In genomic region chr14:62258978-62259536, GRCm38 (mm10) we compare ENCODE assay signal across 11 mouse cellular contexts. TPM values are rescaled to one million over a fixed set of nuclear protein-coding genes. Genes with fewer than 3 reads are reported as not detected.
A peak's percentile ranks its signal among the peaks of the same experiment; 100 is the strongest.
DNase-seq lines count a peak whose midpoint lies in the region; ATAC-seq and TF ChIP-seq lines count a peak whose summit lies in the region.
"Had no signal": no experiment of that assay in that cellular context is flagged by ENCODE, and none has a peak within 500 bp of the region (broad histone marks: within the 10 kb centered on the region; RNA-seq: fewer than 3 reads in every experiment).

No protein-coding gene starts in this region.

- H3K9me3 ChIP-seq in forebrain, embryonic 10.5 days: no peaks in the 10 kb centered on the region
- H3K9me3 ChIP-seq in forebrain, postnatal 0 days (ENCODE audit: low read length): no peaks in the 10 kb centered on the region
- H3K9me3 ChIP-seq in CH12.LX (replicated peaks; ENCODE audit: low read length): no peaks in the 10 kb centered on the region
- no peaks in the 10 kb centered on the region for H3K9me3 ChIP-seq in heart, embryonic 13.5 days
- no peaks in the 10 kb centered on the region for H3K9me3 ChIP-seq in lung, postnatal 0 days (ENCODE audit: low read length)
- no peaks in the 10 kb centered on the region for H3K9me3 ChIP-seq in midbrain, embryonic 11.5 days (ENCODE audit: control insufficient read depth, low read length)
- H3K9me3 ChIP-seq: intestine, embryonic 15.5 days had no signal

- no peak for TF ChIP-seq POLR2A in CH12.LX (IDR thresholded peaks at IDR 0.05; ENCODE audit: low read depth, low read length)

- TF ChIP-seq CTCF in forebrain, postnatal 0 days (IDR thresholded peaks at IDR 0.05; ENCODE audit: low read depth): no peak
- TF ChIP-seq CTCF in CH12.LX (conservative IDR thresholded peaks at IDR 0.05 in 1 of 2, IDR thresholded peaks at IDR 0.05 in 1 of 2; ENCODE audit: low read depth in 2 of 2, low read length in 2 of 2): no peak
- TF ChIP-seq CTCF in lung, postnatal 0 days (IDR thresholded peaks at IDR 0.05): no peak

- dilution Hi-C loops in CH12.LX (cut with MboI; ENCODE audit: extremely low pct_ligation_motif_present, extremely low pct_unique_long_range_greater_than_20kb, low sequenced_read_pairs): no loop called here

- H3K27ac ChIP-seq in forebrain, embryonic 10.5 days: 0 out of 2 replicates have a peak overlapping the region, but pooled peaks have one; percentile 20
- no peak overlapping the region for H3K27ac ChIP-seq in forebrain, postnatal 0 days (ENCODE audit: low read depth, low read length)
- H3K27ac ChIP-seq in CH12.LX (ENCODE audit: insufficient read depth, low read depth): no peak overlapping the region
- H3K27ac ChIP-seq in heart, embryonic 13.5 days (replicated peaks): peak overlapping the region; percentile 77
- H3K27ac ChIP-seq in lung, postnatal 0 days (ENCODE audit: low read length): peak overlapping the region; percentile 75; the same call in 1 of the 2 replicates
- no peak overlapping the region for H3K27ac ChIP-seq in midbrain, embryonic 11.5 days (ENCODE audit: low read depth, low read length)
- H3K27ac ChIP-seq: intestine, embryonic 15.5 days had no signal

- no peak overlapping the region for H3K4me3 ChIP-seq in forebrain, embryonic 10.5 days
- no peak overlapping the region for H3K4me3 ChIP-seq in forebrain, postnatal 0 days (ENCODE audit: low read depth, low read length)
- no peak overlapping the region for H3K4me3 ChIP-seq in CH12.LX (replicated peaks in 1 of 3; ENCODE audit: low read depth in 2 of 3, low read length in 2 of 3, poor library complexity in 1 of 3)
- no peak overlapping the region for H3K4me3 ChIP-seq in heart, embryonic 13.5 days
- no peak overlapping the region for H3K4me3 ChIP-seq in lung, postnatal 0 days (ENCODE audit: low read depth, low read length)
- H3K4me3 ChIP-seq in midbrain, embryonic 11.5 days (ENCODE audit: low read depth, low read length): no peak overlapping the region
- H3K4me3 ChIP-seq: intestine, embryonic 15.5 days had no signal

- DNase-seq in forebrain, embryonic 10.5 days (ENCODE audit: extremely low spot score, low spot score): no peak
- DNase-seq in forebrain, postnatal 0 days: no peak
- no peak for DNase-seq in CH12.LX (ENCODE audit: extremely low read depth)
- DNase-seq in lung, postnatal 0 days (ENCODE audit: low spot score): peak; percentile 84
- no peak for DNase-seq in spleen, postnatal 10 days (ENCODE audit: low spot score in 2 of 2)
- DNase-seq in natural killer cell, adult 2 months (ENCODE audit: low spot score in 2 of 2): no peak
- no peak for DNase-seq in midbrain, embryonic 11.5 days (ENCODE audit: low spot score, missing footprints)

- WGBS in forebrain, embryonic 10.5 days: 78% methylated on average over 10 of the region's 10 CpGs
- 69% methylated on average over 10 of the region's 10 CpGs for WGBS in forebrain, postnatal 0 days
- WGBS in heart, embryonic 13.5 days: 27% methylated on average over 10 of the region's 10 CpGs
- WGBS in lung, postnatal 0 days: 38% methylated on average over 10 of the region's 10 CpGs
- 66% methylated on average over 10 of the region's 10 CpGs for WGBS in midbrain, embryonic 11.5 days

- H3K36me3 ChIP-seq in forebrain, embryonic 10.5 days (replicated peaks): no peaks in the 10 kb centered on the region
- no peaks in the 10 kb centered on the region for H3K36me3 ChIP-seq in forebrain, postnatal 0 days (ENCODE audit: insufficient read depth)
- no peaks in the 10 kb centered on the region for H3K36me3 ChIP-seq in CH12.LX (replicated peaks in 1 of 2; ENCODE audit: control insufficient read depth in 1 of 2, insufficient read depth in 1 of 2, low read length in 1 of 2)
- H3K36me3 ChIP-seq in heart, embryonic 13.5 days: no peaks in the 10 kb centered on the region
- H3K36me3 ChIP-seq in lung, postnatal 0 days (ENCODE audit: insufficient read depth, low read length): no peaks in the 10 kb centered on the region
- H3K36me3 ChIP-seq in midbrain, embryonic 11.5 days (ENCODE audit: control insufficient read depth, insufficient read depth, low read length): no peaks in the 10 kb centered on the region
- H3K36me3 ChIP-seq: intestine, embryonic 15.5 days had no signal

- no peak overlapping the region for H3K4me2 ChIP-seq in forebrain, postnatal 0 days (ENCODE audit: low read depth)
- peak overlapping the region; percentile 29; the same call in 1 of the 2 replicates for H3K4me2 ChIP-seq in CH12.LX (ENCODE audit: insufficient read depth, low read depth, poor library complexity, severe bottlenecking)
- H3K4me2 ChIP-seq in heart, embryonic 13.5 days: no peak overlapping the region
- H3K4me2 ChIP-seq in lung, postnatal 0 days (replicated peaks; ENCODE audit: low read depth, low read length): no peak overlapping the region
- H3K4me2 ChIP-seq in midbrain, embryonic 11.5 days: no peak overlapping the region
- H3K4me2 ChIP-seq: intestine, embryonic 15.5 days had no signal

- no peaks in the 10 kb centered on the region for H3K27me3 ChIP-seq in forebrain, embryonic 10.5 days (ENCODE audit: poor library complexity, severe bottlenecking)
- no peaks in the 10 kb centered on the region for H3K27me3 ChIP-seq in forebrain, postnatal 0 days (ENCODE audit: insufficient read depth, low read length)
- no peaks in the 10 kb centered on the region for H3K27me3 ChIP-seq in CH12.LX (replicated peaks)
- no peaks in the 10 kb centered on the region for H3K27me3 ChIP-seq in heart, embryonic 13.5 days (replicated peaks)
- no peaks in the 10 kb centered on the region for H3K27me3 ChIP-seq in lung, postnatal 0 days (replicated peaks; ENCODE audit: insufficient read depth, low read length)
- H3K27me3 ChIP-seq in midbrain, embryonic 11.5 days (ENCODE audit: control insufficient read depth, insufficient read depth, low read length): no peaks in the 10 kb centered on the region
- H3K27me3 ChIP-seq: intestine, embryonic 15.5 days had no signal

- no peak overlapping the region for H3K9ac ChIP-seq in forebrain, postnatal 0 days
- H3K9ac ChIP-seq in CH12.LX (ENCODE audit: insufficient read depth, low read depth): no peak overlapping the region
- 0 out of 2 replicates have a peak overlapping the region, but pooled peaks have one; percentile 8 for H3K9ac ChIP-seq in heart, embryonic 13.5 days
- H3K9ac ChIP-seq in lung, postnatal 0 days (replicated peaks; ENCODE audit: low read depth): no peak overlapping the region
- H3K9ac ChIP-seq in midbrain, embryonic 11.5 days (ENCODE audit: low read length): no peak overlapping the region
- H3K9ac ChIP-seq: intestine, embryonic 15.5 days had no signal

- peaks cover 8% of the 10 kb centered on the region for H3K4me1 ChIP-seq in forebrain, embryonic 10.5 days
- no peaks in the 10 kb centered on the region for H3K4me1 ChIP-seq in forebrain, postnatal 0 days (ENCODE audit: insufficient read depth)
- H3K4me1 ChIP-seq in CH12.LX (ENCODE audit: control insufficient read depth in 1 of 2, insufficient read depth in 2 of 2): no peaks in the 10 kb centered on the region
- peaks cover 35% of the 10 kb centered on the region for H3K4me1 ChIP-seq in heart, embryonic 13.5 days
- no peaks in the 10 kb centered on the region for H3K4me1 ChIP-seq in lung, postnatal 0 days (ENCODE audit: insufficient read depth, low read depth, low read length)
- no peaks in the 10 kb centered on the region for H3K4me1 ChIP-seq in midbrain, embryonic 11.5 days (ENCODE audit: control insufficient read depth, insufficient read depth, low read length)

- in situ Hi-C loops in CH12.LX (cut with MboI; ENCODE audit: low pct_ligation_motif_present, low pct_unique_long_range_greater_than_20kb, low sequenced_read_pairs): loop anchor here (5.0 kb wide), 1 partner anchor 198 kb away; the partner anchor contains the start of gene Gucy1b2

- TF ChIP-seq RAD21 in CH12.LX (IDR thresholded peaks at IDR 0.05; ENCODE audit: low read depth, low read length): no peak

- H3K79me2 ChIP-seq in CH12.LX (replicated peaks; ENCODE audit: control insufficient read depth, extremely low read depth, insufficient read depth, poor library complexity, severe bottlenecking): no peaks in the 10 kb centered on the region

- no peak; the same call in 1 of the 2 replicates for ATAC-seq in forebrain, postnatal 0 days
- ATAC-seq in heart, embryonic 13.5 days (ENCODE audit: extremely low read depth, insufficient number of reproducible peaks, low FRiP score, low TSS enrichment): no peak
- peak; percentile 91 for ATAC-seq in lung, postnatal 0 days
- no peak for ATAC-seq in midbrain, embryonic 11.5 days (ENCODE audit: low FRiP score)
- ATAC-seq: intestine, embryonic 15.5 days had no signal

- no peak for TF ChIP-seq EP300 in CH12.LX (IDR thresholded peaks at IDR 0.05; ENCODE audit: low read length)
- TF ChIP-seq EP300 in lung, postnatal 0 days (IDR thresholded peaks at IDR 0.05): peak; percentile 12; the same call in 1 of the 2 replicates

TF ChIP-seq in CH12.LX, 34 proteins besides CTCF, POLR2A, EP300 and RAD21 (continues in another document):
- TF ChIP-seq CHD1 (IDR thresholded peaks at IDR 0.05; ENCODE audit: low read depth, low read length) (no peak), ZNF384 (IDR thresholded peaks at IDR 0.05; ENCODE audit: low read depth, low read length) (no peak), MAX (IDR thresholded peaks at IDR 0.05; ENCODE audit: low read length) (no peak), MEF2A (IDR thresholded peaks at IDR 0.05; ENCODE audit: borderline replicate concordance, low read depth, low read length) (no peak)

RNA-seq across cellular contexts. Expression of gene Rnaseh2b, which starts 33.3 kb away (rescaled TPM):
- 66.8 and 79.2 TPM in 2 replicates for polyA plus RNA-seq in forebrain, embryonic 10.5 days (2016; fragmentation: Nextera tagmentation; extraction: Ambion mirVana)
- total RNA-seq in forebrain, postnatal 0 days (2014; rRNA removed): 20.7 and 21.3 TPM in 2 replicates
- polyA plus RNA-seq in forebrain, postnatal 0 days (2015; fragmentation: Nextera tagmentation; extraction: Ambion mirVana): 40.3 and 48.7 TPM in 2 replicates
- total RNA-seq in CH12.LX (2012; rRNA removed) (21.2 and 30.3 TPM in 2 replicates), CH12.LX (2014; rRNA removed) (53.6 and 53.9 TPM in 2 replicates)
- polyA plus RNA-seq in CH12.LX (2012; ENCODE audit: insufficient read length, low read depth): 63.7 and 66.3 TPM in 2 replicates
- 53.4 and 59.4 TPM in 2 replicates for polyA plus RNA-seq in heart, embryonic 13.5 days (2015; fragmentation: Nextera tagmentation; extraction: Ambion mirVana)
- 27.5 and 27.8 TPM in 2 replicates for polyA plus RNA-seq in lung, postnatal 0 days (2015; fragmentation: Nextera tagmentation; extraction: Ambion mirVana)
- polyA plus RNA-seq in midbrain, embryonic 11.5 days (2014; fragmentation: Nextera tagmentation; extraction: Ambion mirVana): 78.1 and 89.3 TPM in 2 replicates

RNA-seq across cellular contexts. Expression of gene Dleu7, which starts 33.8 kb away (rescaled TPM):
- 4.0 and 5.8 TPM in 2 replicates for polyA plus RNA-seq in forebrain, embryonic 10.5 days (2016; fragmentation: Nextera tagmentation; extraction: Ambion mirVana)
- 29.3 and 30.1 TPM in 2 replicates for total RNA-seq in forebrain, postnatal 0 days (2014; rRNA removed)
- polyA plus RNA-seq in forebrain, postnatal 0 days (2015; fragmentation: Nextera tagmentation; extraction: Ambion mirVana): 15.8 and 19.6 TPM in 2 replicates
- total RNA-seq in CH12.LX (2012; rRNA removed) (not detected in 2 replicates), CH12.LX (2014; rRNA removed) (not detected in 2 replicates)
- not detected in 2 replicates for polyA plus RNA-seq in CH12.LX (2012; ENCODE audit: insufficient read length, low read depth)
- 1.1 and 1.2 TPM in 2 replicates for polyA plus RNA-seq in heart, embryonic 13.5 days (2015; fragmentation: Nextera tagmentation; extraction: Ambion mirVana)
- polyA plus RNA-seq in lung, postnatal 0 days (2015; fragmentation: Nextera tagmentation; extraction: Ambion mirVana): 0.27 and 0.38 TPM in 2 replicates
- 3.7 and 5.1 TPM in 2 replicates for polyA plus RNA-seq in midbrain, embryonic 11.5 days (2014; fragmentation: Nextera tagmentation; extraction: Ambion mirVana)
- total RNA-seq: liver, adult 2 months had no signal
- polyA plus RNA-seq: C2C12 had no signal

Comparison
In these comparisons a context has a peak if more than half of its experiments do, and no peak if none do; other contexts are left out.
1. H3K27ac ChIP-seq: peak in forebrain, embryonic 10.5 days (single experiment), heart, embryonic 13.5 days (single experiment) and lung, postnatal 0 days (single experiment); none in forebrain, postnatal 0 days (single experiment), CH12.LX (single experiment) and midbrain, embryonic 11.5 days (single experiment).